Mouse (Mus musculus) heart, embryonic 11.5 days (tissue): ENCODE data around the gene Ralb. TPM values are rescaled to one million over a fixed set of nuclear protein-coding genes. Genes with fewer than 3 reads are reported as not detected.
A peak's percentile ranks its signal among the peaks of the same experiment; 100 is the strongest.

Experiments
- ATAC-seq: fragments of 200-750 bp; cut with Nextera tagmentation; replicated peaks from 2 replicates; pipeline ENCODE4 v1.8.0; 2017; ENCODE audit warnings: moderate library complexity; ENCODE audit not compliant: insufficient number of reproducible peaks, low FRiP score, low TSS enrichment
- H3K27ac ChIP-seq: fragments of 300-500 bp; sonication (generic); 2 replicates; pipeline ENCODE4 v1.5.1; 2014; ENCODE audit warnings: mild to moderate bottlenecking, low read depth, low read length
- H3K27me3 ChIP-seq: fragments of 300-500 bp; sonication (generic); 2 replicates; pipeline ENCODE4 v1.6.1; 2014; ENCODE audit warnings: mild to moderate bottlenecking, low read length, mixed read lengths; ENCODE audit not compliant: control insufficient read depth, insufficient read depth
- H3K36me3 ChIP-seq: fragments of 300-500 bp; sonication (generic); 2 replicates; pipeline ENCODE4 v1.6.1; 2014; ENCODE audit warnings: mild to moderate bottlenecking, low read length, moderate library complexity, mixed read lengths; ENCODE audit not compliant: control insufficient read depth, insufficient read depth
- H3K4me1 ChIP-seq: fragments of 300-500 bp; sonication (generic); 2 replicates; pipeline ENCODE4 v1.6.1; 2014; ENCODE audit warnings: low read length; ENCODE audit not compliant: control insufficient read depth, insufficient read depth
- H3K4me2 ChIP-seq: fragments of 300-500 bp; sonication (generic); 2 replicates; pipeline ENCODE4 v1.6.1; 2014; ENCODE audit warnings: mild to moderate bottlenecking, moderate library complexity
- H3K4me3 ChIP-seq: fragments of 300-500 bp; sonication (generic); 2 replicates; pipeline ENCODE4 v1.5.1; 2014; ENCODE audit warnings: low read depth, low read length
- H3K9ac ChIP-seq: fragments of 300-500 bp; sonication (generic); 2 replicates; pipeline ENCODE4 v1.6.1; 2014; ENCODE audit warnings: mild to moderate bottlenecking, low read depth, low read length, moderate library complexity
- H3K9me3 ChIP-seq: fragments of 300-500 bp; sonication (generic); replicated peaks from 2 replicates; pipeline ENCODE4 v1.6.1; 2016; ENCODE audit warnings: low read length; ENCODE audit not compliant: control insufficient read depth
- WGBS: fragments of 180-500 bp; shearing (Covaris S2); extraction: QIAGEN DNeasy Blood & Tissue Kit; methylation state at CpG from one replicate; pipeline ENCODE4 v1.1.7; 2014; ENCODE audit not compliant: insufficient replicate concordance; 5-methylcytosine and 5-hydroxymethylcytosine counted together
- polyA plus RNA-seq: library from polyadenylated mRNA; unstranded; fragments of >200 nt; fragmentation: Nextera tagmentation; extraction: Ambion mirVana; gene quantifications from 2 replicates; pipeline ENCODE4 v1.2.1, GENCODE M21; 2014

Ralb gene
- polyA plus RNA-seq, 1 experiment from 2014 or later: 146 TPM

DNA sequence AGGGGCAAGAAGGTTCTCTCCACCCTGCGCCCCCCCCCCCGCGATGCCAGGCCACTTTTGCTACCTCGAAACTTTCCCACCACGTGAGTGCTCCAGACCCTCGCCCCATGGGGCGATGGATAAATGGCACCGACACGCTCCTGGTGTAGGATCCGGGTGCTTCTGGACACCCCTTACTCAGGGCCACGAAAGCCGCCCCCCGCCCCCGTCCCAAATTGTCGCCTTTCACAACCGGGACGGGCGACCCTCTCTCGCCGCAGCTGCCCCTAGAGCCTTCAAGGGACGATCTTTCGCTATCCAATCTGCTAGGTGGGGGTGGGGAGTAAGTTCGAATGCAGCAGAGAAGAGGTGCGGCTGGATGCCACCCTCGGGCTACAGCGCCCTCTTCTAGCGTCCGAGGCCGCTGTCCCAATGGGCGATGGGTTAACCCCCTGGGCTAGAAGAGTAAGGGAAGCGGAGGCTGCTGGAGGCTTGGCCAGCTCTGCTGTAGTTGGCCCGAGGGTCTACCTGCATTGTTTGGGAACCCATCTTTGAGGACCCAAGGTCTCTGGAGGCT, 82.1 kb downstream of the Ralb start:
- peak overlapping the region; percentile 63 for H3K4me3 ChIP-seq
- H3K27ac ChIP-seq: no peak overlapping the region
- H3K9me3 ChIP-seq: no peaks in the 10 kb centered on the region
- peak overlapping the region; percentile 99 for H3K4me2 ChIP-seq
- no peak overlapping the region for H3K9ac ChIP-seq
- no peaks in the 10 kb centered on the region for H3K36me3 ChIP-seq
- peaks cover 10% of the 10 kb centered on the region; the same call in 1 of the 2 replicates for H3K4me1 ChIP-seq
- WGBS: 2% methylated on average over 31 of the region's 32 CpGs
- peaks cover 68% of the 10 kb centered on the region for H3K27me3 ChIP-seq
- ATAC-seq: no peak

DNA sequence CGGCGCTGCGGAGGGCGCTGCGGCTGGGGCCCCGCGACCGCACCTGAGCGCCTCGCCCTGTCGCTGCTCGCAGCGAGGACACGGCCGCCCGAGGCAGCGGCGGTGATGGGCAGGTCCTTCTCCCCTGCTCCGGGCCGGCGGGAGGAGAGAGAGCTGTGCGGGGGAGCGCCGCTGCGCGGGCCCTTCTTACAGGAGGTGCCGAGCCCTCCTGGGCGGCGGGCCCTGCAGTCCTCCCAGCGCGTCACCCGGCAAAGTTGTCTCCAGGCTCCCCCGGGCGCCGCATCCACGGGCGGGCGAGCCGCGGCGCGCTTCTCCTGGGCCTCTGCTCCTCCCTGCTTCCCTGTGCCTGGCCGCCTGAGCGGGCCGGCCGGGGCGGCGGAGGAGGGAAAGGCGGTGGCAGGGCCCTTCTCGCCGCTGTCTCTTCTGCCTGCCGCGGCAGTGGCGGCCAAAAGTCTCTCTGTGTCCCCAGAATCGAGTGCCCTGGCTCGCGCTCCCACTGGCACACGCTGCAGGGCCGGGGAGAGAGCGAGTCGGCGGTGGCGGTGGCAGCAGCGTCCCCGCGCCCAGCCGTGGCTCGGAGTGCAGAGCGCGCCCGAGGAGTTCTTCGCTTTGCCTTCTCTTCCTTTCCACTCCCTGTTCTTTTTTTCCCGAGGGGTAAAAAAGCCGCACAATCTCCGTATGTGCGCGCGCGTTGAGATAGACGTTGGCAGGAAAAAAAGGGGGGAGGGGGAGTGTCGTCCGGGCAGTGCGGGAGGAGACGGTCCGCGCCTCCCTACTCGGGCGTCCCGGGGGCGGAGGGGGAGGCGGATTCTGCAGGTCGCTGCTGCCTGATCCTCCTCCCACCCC, 82.8 kb downstream of the Ralb start, which contains the start of gene Inhbb:
Gene Inhbb, minus strand, starts transcription at position 673 of the 846 bp plus-strand sequence.
- peaks cover 76% of the 10 kb centered on the region for H3K27me3 ChIP-seq
- H3K4me2 ChIP-seq: peak within 1 kb of the TSS; percentile 99
- H3K9me3 ChIP-seq: no peaks in the 10 kb centered on the region
- H3K4me3 ChIP-seq: peak within 1 kb of the TSS; percentile 63
- peaks cover 10% of the 10 kb centered on the region; the same call in 1 of the 2 replicates for H3K4me1 ChIP-seq
- no peak for ATAC-seq
- H3K36me3 ChIP-seq: no peaks in the 10 kb centered on the region
- no peak within 1 kb of the TSS for H3K27ac ChIP-seq
- whole genome bisulfite sequencing: under 1% methylated on average over 76 of the region's 92 CpGs
- peak within 1 kb of the TSS; percentile 62 for H3K9ac ChIP-seq

DNA sequence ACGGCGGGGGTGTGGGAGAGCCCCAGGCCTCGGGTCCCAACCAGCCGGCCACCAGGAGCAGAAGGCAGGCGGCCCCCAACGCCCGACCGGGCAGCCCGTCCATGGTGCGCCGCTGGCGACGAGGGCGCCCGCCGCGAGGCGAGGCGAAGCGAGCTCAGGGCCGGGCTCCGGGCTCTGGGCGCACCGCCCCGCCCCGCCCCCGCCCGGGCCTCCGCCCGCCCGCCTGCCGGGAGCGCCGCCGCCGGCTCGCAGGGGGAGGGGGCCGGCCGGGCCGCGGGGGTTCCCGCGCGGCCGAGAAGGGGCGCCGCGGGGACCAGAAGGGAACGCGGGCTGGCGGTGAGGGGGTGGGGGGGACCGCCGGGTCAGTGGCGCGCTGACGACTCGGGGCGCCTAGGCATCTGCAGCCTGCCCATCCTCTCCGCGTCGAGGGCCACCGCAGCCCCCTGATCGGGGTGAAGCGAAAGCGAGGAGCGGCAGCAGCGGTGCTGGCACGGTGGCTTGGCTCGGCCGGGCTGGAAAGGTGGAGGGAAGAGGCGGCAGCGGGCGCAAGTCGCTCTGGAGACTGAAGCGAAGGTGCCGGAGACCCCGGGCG, 83.5 kb downstream of the Ralb start:
- H3K4me3 ChIP-seq: peak overlapping the region; percentile 63
- peak overlapping the region; percentile 99 for H3K4me2 ChIP-seq
- no peaks in the 10 kb centered on the region for H3K36me3 ChIP-seq
- peaks cover 10% of the 10 kb centered on the region; the same call in 1 of the 2 replicates for H3K4me1 ChIP-seq
- H3K9ac ChIP-seq: peak overlapping the region; percentile 62
- H3K27ac ChIP-seq: no peak overlapping the region
- 0% methylated on average over 46 of the region's 78 CpGs for WGBS
- no peaks in the 10 kb centered on the region for H3K9me3 ChIP-seq
- H3K27me3 ChIP-seq: peaks cover 83% of the 10 kb centered on the region
- 0 out of 2 replicates have a peak, but pooled peaks have one; percentile 23 for ATAC-seq

Other genes with a start within 250 kb of the Ralb start
- gene Inhbb, start 82.5 kb downstream of the Ralb start, polyA plus RNA-seq: 0.06 and 0.13 TPM in 2 replicates
- 23.1 and 25.8 TPM in 2 replicates for gene Tmem185b, start 21.4 kb upstream of the Ralb start, polyA plus RNA-seq
- 24.4 and 29.6 TPM in 2 replicates for gene Epb41l5, start 144.2 kb upstream of the Ralb start, polyA plus RNA-seq